Mouse (Mus musculus): ENCODE results near the gene Gstz1.
"Not testable (repeated sequence)": the region's sequence is repeated elsewhere in the genome, so short reads cannot be mapped to it uniquely, and the experiment has no call there.

Gene Gstz1

DNA sequence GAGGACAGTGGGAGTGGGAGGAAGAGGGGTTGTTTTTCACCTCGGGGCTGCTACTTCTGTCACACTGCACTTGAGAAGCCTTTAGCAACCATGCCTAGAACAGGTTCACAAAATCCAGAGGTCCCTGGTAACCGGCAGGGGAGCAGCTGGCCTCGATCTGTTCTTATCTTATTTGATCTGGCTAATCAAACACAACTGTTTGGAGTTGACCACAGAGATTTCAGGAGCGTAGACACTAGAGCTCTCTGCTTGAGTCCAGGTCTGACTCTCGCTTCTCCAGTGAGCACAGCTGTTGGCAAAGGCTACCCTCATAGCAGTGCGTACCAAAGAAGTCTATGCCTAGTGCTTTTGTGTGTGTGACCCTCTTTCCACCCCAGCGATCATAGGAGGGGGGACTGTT, 11.1 kb downstream of the Gstz1 start:
- in situ Hi-C loops (cut with MboI), result no loop called here

DNA sequence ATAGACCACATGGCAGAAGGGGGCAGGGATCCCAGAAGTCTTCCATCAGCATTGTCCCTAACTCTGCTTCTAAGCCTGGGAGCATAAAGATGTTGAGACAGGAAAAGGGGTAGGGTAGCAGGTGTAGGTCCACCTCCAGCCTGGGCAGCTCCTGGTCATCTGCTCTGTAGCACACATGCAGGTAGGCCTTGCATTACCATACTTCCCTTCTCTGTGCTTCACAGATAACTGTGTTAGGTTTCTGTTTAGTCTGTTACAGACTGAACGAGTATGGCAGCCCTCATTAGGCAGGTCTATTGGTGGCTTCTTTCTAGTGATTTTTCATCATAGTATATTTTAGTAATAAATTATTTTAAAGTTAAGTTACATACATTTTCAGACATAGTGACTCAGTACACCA, 13.3 kb downstream of the Gstz1 start:
- in situ Hi-C loops (cut with MboI), result no loop called here

DNA sequence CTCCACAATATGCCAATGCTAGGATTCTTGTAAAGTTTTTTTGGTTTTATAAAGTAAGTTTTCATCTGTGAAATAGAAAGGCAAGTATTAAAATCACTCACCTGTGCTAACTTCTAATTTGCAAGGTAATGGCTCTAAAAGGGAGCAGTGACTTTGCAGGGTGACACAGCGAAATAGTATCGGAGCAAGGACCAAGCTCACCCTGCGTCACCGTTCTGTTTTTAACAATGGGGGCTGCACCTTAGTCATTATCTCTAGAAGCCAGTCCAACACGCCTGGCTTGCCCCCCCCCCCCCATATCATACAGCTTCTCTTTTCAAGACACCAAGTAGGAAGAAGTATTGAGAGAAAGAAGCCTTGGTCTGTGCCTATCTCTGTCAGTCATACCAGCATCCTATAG, 13.8 kb downstream of the Gstz1 start:
- in situ Hi-C loops (cut with MboI), result no loop called here

DNA sequence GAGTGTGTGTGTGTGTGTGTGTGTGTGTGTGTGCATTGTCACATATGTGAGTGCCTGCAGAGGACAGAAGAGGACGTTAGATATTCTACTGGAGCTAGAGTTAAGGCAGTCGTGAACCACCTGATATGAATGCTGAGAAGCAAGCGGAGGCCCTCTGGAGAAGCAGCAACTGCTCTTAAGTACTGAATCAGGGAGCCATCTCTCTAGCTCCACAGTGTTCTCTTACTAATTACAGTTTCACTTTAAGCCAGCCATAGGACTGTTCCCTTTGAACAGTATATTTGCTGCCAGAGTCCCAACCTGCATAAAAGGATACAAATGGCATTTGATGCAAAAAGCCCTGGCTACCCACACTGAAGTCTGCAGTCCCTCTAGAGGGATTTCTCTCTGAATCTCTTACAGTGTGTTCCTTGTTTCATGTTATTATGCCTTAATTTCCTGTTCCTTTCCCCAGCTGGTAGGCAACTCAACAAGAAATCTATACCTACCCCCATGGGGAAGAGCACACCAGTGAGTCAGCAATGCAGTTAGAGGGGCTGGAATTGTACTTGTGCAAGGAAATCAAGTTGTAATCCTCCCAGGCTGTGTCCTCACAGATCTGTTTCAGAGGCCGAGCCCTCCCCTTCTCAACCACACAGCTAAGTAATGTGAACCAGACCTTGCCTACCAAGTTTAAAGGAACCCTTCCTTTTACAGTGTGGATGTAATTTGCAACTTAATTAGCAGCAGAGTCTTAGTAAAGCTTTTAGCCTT, 28.4 kb downstream of the Gstz1 start:
- in situ Hi-C loops (cut with MboI), result no loop called here

DNA sequence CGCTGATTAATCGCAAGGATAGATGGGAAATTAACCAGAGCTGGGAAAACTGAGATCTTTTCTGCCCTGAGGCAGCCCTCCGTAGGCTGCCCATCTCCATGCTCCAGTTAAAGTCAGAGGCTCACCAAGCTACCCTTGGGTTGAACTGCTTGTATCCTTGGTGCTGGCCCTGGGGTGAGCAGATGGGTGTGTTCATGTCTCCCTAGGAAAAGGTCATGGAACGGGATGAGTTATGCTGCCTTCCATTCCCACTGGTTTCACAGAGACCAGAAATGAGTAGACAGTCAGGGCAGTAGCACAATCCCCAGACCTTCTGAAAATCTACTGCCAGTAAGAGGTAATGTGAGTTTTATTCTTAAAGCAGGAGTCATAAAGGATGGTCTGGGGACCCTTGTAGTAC, 30.7 kb downstream of the Gstz1 start:
- in situ Hi-C loops (cut with MboI), result no loop called here

DNA sequence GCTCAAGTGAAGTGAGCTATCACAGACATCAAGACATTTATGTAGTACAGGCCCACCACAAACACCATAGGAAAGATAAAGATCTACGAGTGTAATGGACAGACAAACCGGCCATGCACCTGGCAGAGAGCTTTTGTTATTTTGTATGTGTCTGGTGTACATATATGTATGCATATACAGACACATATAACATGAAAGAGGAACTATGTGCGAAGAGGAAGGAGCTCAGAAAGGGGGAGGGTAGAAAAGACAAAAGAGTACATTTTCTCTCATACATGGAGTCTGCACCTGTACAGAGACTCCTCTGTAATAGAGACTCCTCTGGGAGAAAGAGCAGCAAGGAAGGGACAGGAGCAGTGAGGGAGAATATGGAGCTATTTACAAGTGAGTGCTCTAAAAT, 46.0 kb downstream of the Gstz1 start:
- in situ Hi-C loops (cut with MboI), result no loop called here

DNA sequence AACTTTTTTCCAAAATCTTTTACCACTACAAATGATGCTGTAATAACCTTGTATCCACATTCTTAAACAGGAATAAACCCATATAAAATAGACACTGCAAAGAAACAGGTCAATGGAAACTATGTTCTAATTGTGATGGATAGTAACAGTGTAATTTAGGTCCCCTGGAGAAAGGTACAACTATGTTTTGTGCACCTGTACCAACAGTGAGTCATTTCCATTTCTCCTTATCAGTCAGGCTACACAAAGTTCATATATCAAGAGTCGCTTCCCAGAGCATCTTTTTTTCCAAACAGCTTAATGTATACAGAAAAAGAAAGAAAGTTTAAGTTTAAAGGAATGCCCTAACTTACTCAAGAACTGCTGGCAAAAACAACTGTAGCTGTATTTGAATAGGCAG, 48.1 kb downstream of the Gstz1 start:
- in situ Hi-C loops (cut with MboI), result no loop called here

DNA sequence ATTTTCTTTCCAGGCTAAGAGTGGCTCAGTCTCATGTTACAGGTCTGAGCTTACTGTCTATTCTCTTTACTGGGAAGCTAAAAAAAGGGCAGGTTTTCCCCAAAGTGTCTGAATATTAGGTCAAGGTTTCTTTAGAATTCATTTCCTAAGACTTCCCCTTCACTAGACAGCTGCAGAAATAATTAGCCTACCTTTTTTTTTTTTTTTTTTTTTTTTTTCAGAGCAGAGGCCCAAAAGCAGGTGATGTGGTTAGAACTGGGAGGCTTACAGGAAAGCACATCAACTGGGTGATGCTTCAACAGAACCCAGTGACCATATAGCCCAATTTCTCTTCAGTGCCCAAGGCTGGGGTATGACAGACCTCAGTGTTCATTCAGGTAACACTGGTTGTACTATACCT, 49.3 kb downstream of the Gstz1 start:
- in situ Hi-C loops (cut with MboI), result no loop called here

DNA sequence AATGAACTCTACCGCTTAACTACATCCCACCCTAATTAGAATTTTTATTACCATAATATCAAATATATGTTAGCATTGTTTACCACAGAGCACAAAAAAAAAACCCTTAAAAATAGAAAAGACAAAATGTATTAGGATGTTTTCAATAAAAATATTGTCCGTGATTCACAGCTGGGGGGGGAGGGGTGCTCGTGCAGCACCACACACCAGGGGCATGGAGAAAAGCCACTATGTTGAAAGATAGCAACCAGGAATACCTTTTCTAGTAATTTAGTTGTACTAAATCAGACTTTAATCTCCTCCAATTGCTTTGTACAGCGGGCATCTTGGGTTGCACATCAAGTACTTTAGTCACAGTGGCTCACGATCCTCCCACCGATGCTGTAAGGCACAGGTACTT, 51.8 kb downstream of the Gstz1 start:
- in situ Hi-C loops (cut with MboI), result no loop called here

DNA sequence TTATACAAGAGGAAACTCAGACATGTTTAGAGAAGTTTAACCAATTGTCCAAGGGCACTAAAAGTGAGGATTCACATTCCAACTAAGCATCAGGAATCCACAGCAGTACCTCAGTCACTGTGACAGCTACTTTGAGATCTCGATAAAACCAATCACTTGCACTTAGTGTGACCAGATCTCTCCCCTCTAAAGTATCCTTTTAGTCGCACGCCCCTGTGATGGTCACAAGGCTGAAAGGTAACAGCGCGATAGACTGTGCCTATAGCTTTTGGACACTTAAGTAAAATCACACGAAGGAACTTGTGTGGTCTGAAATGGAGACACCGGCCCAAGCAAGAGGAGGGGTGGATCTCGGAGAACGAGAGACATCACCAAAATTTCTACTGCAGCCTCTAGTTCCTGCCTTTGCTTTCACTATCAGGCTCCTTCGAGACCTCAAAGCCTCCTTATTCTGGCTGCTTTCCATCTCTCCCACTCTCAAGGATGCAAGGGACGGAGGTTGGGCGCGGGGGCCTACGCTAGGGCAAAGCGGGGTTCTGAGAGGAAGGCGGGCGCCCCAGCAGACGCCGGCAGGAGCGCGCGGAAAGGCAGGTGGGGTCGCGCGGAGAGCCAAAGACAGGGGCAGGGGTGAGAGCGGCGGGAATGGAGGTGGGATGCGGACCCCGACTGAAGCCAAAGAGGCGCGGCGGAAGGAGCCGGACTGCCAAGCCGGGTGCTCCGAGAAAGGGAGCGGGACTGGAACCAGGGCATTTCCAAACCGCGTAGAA, 52.4 kb downstream of the Gstz1 start, which contains the start of gene Samd15:
Samd15 (plus strand) TSS at position 518 of the 767 bp plus-strand sequence.
- in situ Hi-C loops (cut with MboI), result no loop called here

DNA sequence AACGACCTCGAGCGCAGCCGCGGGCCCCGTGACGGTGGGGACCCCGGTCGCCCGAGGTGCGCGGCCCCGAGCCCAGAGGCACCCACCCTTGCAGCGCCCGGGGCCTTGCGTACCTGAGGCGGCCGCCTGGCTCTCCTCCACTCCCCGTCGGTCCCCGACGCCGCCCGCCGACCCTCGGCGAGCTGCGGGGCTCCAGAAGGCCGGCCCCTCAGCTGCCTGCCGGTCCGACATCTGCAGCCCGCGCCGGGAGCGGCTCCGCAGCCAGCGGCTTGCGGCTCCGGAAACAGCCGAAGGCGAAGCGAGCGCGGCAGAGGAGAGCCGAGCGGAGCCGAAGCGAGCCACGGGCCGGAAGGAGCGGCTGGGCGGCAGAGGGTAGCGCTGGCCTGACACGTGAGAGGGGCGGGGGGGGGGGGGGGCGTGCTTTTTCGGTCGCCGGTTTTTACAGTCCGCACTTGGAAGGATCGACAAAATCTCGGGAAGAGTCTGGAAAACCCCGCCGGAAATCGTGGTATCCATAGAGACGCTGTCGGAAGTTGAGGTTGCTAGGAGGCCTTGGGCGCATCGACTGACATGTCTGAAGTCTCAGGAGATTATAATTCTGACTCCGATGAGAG, 53.1 kb downstream of the Gstz1 start, which contains the start of gene Tmed8:
Tmed8 (minus strand) TSS at position 482 of the 614 bp plus-strand sequence.
- in situ Hi-C loops (cut with MboI), result no loop called here

DNA sequence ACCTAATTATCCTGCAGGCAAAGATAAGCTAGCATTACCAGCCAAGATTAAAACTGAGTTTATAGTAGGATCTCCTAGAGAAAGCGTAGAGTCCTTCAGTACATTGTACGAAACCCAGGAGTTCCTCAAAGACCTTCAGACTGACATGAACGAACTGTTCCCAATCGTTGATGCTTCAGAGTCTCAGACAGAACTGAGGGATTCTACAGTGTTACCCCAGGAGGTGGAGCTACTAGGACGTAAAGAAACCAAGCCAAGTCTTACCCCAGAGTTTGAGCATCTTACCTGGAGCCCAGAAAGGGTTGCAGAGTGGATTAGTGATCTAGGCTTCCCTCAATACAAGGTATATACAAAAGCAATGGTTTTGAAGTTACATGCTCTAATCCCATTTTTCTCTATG, 54.7 kb downstream of the Gstz1 start:
- in situ Hi-C loops (cut with MboI), result no loop called here

DNA sequence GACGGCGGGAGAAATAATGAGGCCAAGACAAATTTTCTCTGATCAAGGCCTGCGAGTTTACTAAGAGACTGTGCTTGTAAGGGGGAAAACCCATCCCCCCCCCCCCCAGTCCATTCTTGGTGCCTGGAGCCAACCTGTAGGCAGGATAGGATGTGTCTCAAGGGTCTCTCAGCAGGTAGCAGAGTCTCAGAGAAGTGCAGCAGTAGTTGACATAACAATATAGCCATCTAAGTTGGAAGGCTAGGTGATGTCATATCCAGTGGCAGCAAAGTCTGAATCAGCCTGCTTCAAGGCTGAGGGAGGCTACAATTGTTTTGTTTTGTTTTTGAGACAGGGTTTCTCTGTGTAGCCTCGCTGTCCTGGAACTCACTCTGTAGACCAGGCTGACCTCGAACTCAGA, 58.8 kb downstream of the Gstz1 start:
- in situ Hi-C loops (cut with MboI), result not testable (repeated sequence)

DNA sequence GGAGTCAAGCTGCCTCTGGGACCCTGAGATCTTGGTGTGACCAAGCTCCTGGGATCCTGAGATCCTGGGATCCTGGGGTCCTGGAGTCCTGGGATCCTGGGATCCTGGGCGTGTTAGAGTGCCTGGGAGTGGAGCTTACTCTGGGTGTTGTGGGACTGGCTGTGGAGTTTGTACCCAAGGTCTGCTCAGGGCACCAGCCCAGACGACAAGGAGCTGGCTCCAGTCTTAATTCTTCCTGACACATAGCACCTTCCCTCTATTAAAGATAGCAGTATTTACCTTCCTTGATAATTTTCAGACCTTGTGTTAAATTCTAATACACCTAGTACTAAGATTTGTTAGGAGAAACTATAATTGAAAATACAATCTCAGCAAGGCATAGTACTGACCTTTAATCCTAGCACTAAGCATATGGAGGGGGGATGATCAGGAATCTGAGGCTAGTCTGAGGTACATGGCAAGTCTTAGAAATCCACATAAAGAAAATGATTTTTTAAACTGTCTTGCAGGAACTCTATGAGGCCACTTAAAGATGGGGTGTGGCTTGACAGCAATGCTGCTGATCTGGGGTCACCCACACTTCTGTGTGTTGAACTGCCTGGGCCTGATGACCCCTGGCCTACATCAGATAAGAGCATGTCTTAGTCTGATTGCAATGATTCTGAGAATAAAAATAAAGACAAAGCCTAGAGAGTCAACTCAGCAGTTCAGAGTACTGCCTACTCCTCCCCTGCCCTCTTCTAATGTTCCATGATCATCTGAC, 66.1 kb downstream of the Gstz1 start:
- in situ Hi-C loops (cut with MboI), result no loop called here

Data from mature B cell (primary cell).